Mouse (Mus musculus) spleen, adult 2 months (tissue): ENCODE data around the gene Sf3b3. TPM values are rescaled to one million over a fixed set of nuclear protein-coding genes. Genes with fewer than 3 reads are reported as not detected.
A peak's percentile ranks its signal among the peaks of the same experiment; 100 is the strongest.

Experiments
- DNase-seq, 2 experiments: peaks; one replicate each; pipeline versions ENCODE4 v3.0.0 to v3.0.0-alpha.2; 2012 to 2021; ENCODE audit warnings: low spot score in 2 of 2, low read depth in 1 of 2
- H3K27ac ChIP-seq: fragments of 200-500 bp; 2 replicates; pipeline ENCODE4 v1.5.1; 2012; ENCODE audit warnings: low read length, inconsistent platforms; ENCODE audit not compliant: insufficient read depth
- H3K27me3 ChIP-seq: fragments of 200-500 bp; 2 replicates; pipeline ENCODE4 v1.6.1; 2012; ENCODE audit warnings: mild to moderate bottlenecking, moderate library complexity, low read length, inconsistent platforms; ENCODE audit not compliant: control insufficient read depth, insufficient read depth
- H3K36me3 ChIP-seq: fragments of 200-500 bp; 2 replicates; pipeline ENCODE4 v1.6.1; 2012; ENCODE audit warnings: mild to moderate bottlenecking, low read length, inconsistent platforms; ENCODE audit not compliant: control insufficient read depth, insufficient read depth
- H3K4me1 ChIP-seq: fragments of 200-500 bp; 2 replicates; pipeline ENCODE4 v1.6.1; 2011; ENCODE audit warnings: inconsistent platforms; ENCODE audit not compliant: control insufficient read depth, insufficient read depth, insufficient read length
- H3K4me3 ChIP-seq: fragments of 200-500 bp; 2 replicates; pipeline ENCODE4 v1.5.1; 2011; ENCODE audit warnings: mild to moderate bottlenecking, inconsistent platforms; ENCODE audit not compliant: insufficient read depth, insufficient read length; ENCODE audit errors: extremely low read depth
- CTCF ChIP-seq: fragments of 200-500 bp; IDR thresholded peaks from 2 replicates; pipeline ENCODE4 v1.5.1; 2011; ENCODE audit warnings: mild to moderate bottlenecking, inconsistent platforms; ENCODE audit not compliant: insufficient read depth, insufficient read length, insufficient replicate concordance; ENCODE audit errors: extremely low read depth
- POLR2A ChIP-seq: fragments of 200-500 bp; IDR thresholded peaks from 2 replicates; pipeline ENCODE4 v1.6.1; 2011; ENCODE audit warnings: low read depth, low read length, inconsistent platforms
- WGBS: fragments of 180-500 bp; shearing (Covaris S2); methylation state at CpG from one replicate; pipeline ENCODE4 v1.1.7; 2018; 5-methylcytosine and 5-hydroxymethylcytosine counted together
- polyA plus RNA-seq: library from polyadenylated mRNA; depleted of rRNA; stranded (reverse); fragments of >200 nt; gene quantifications from 2 replicates; pipeline ENCODE4 v1.2.3, GENCODE M21; 2012

The Sf3b3 gene
- polyA plus RNA-seq, 1 experiment = 30.5 TPM

- H3K27ac ChIP-seq = no peak overlapping the region
- 43% methylated on average over 14 of the region's 14 CpGs for WGBS
- no peak for DNase-seq
- H3K4me1 ChIP-seq = peaks cover 5% of the 10 kb centered on the region; the same call in 1 of the 2 replicates
- H3K4me3 ChIP-seq = no peak overlapping the region; the same call in 1 of the 2 replicates
- TF ChIP-seq POLR2A (no peak), CTCF (no peak)
- H3K27me3 ChIP-seq = no peaks in the 10 kb centered on the region
- peaks cover 27% of the 10 kb centered on the region for H3K36me3 ChIP-seq
These were observed 1.3 kb upstream of the Sf3b3 start for GRCm38 (mm10) chr8:110847645-110848495.

- peaks cover 31% of the 10 kb centered on the region for H3K36me3 ChIP-seq
- H3K4me3 ChIP-seq = peak overlapping the region; percentile 97
- TF ChIP-seq CTCF = no peak
- TF ChIP-seq POLR2A = no peak
- peaks cover 5% of the 10 kb centered on the region; the same call in 1 of the 2 replicates for H3K4me1 ChIP-seq
- DNase-seq = no peak
- under 1% methylated on average over 13 of the region's 13 CpGs for WGBS
- no peaks in the 10 kb centered on the region for H3K27me3 ChIP-seq
- peak overlapping the region; percentile 77 for H3K27ac ChIP-seq
These were observed 573 bp upstream of the Sf3b3 start for GRCm38 (mm10) chr8:110847171-110847549.

- Histone ChIP-seq H3K27ac (peak overlapping the region; percentile 77), H3K4me1 (peaks cover 5% of the 10 kb centered on the region; the same call in 1 of the 2 replicates), H3K4me3 (peak overlapping the region; percentile 94), H3K36me3 (peaks cover 31% of the 10 kb centered on the region), H3K27me3 (no peaks in the 10 kb centered on the region)
- no peak for DNase-seq
- WGBS = under 1% methylated on average over 17 of the region's 17 CpGs
- TF ChIP-seq CTCF = no peak
- TF ChIP-seq POLR2A = no peak
These were observed 674 bp downstream of the Sf3b3 start for GRCm38 (mm10) chr8:110845821-110846404.

- WGBS = 52% methylated on average over 3 of the region's 3 CpGs
- TF ChIP-seq CTCF (no peak), POLR2A (no peak)
- Histone ChIP-seq H3K4me1 (peaks cover 5% of the 10 kb centered on the region; the same call in 1 of the 2 replicates), H3K27ac (no peak overlapping the region), H3K36me3 (peaks cover 30% of the 10 kb centered on the region), H3K4me3 (no peak overlapping the region), H3K27me3 (no peaks in the 10 kb centered on the region)
- DNase-seq = no peak
These were observed 1.6 kb downstream of the Sf3b3 start for GRCm38 (mm10) chr8:110844941-110845340.

- no peak overlapping the region for H3K4me3 ChIP-seq
- H3K27ac ChIP-seq = no peak overlapping the region
- 90% methylated on average over 5 of the region's 5 CpGs for WGBS
- TF ChIP-seq CTCF (no peak), POLR2A (no peak)
- H3K36me3 ChIP-seq = peaks cover 42% of the 10 kb centered on the region
- H3K27me3 ChIP-seq = no peaks in the 10 kb centered on the region
- H3K4me1 ChIP-seq = peaks cover 5% of the 10 kb centered on the region; the same call in 1 of the 2 replicates
- DNase-seq = no peak
These were observed 3.4 kb downstream of the Sf3b3 start for GRCm38 (mm10) chr8:110843207-110843606.

- WGBS = 90% methylated on average over 3 of the region's 3 CpGs
- no peak overlapping the region for H3K27ac ChIP-seq
- peaks cover 51% of the 10 kb centered on the region for H3K36me3 ChIP-seq
- no peak for TF ChIP-seq CTCF
- no peak for TF ChIP-seq POLR2A
- no peak overlapping the region for H3K4me3 ChIP-seq
- H3K27me3 ChIP-seq = no peaks in the 10 kb centered on the region
- no peak for DNase-seq
- no peaks in the 10 kb centered on the region; the same call in 1 of the 2 replicates for H3K4me1 ChIP-seq
These were observed 4.5 kb downstream of the Sf3b3 start for GRCm38 (mm10) chr8:110842012-110842574.
